Mouse (Mus musculus) stomach, embryonic 15.5 days (tissue): ENCODE measurements around the gene Ppm1l. TPM values are rescaled to one million over a fixed set of nuclear protein-coding genes. Genes with fewer than 3 reads are reported as not detected.
"Not testable (repeated sequence)": the region's sequence is repeated elsewhere in the genome, so short reads cannot be mapped to it uniquely, and the experiment has no call there.

Source experiments
- ATAC-seq: fragments of 200-750 bp; cut with Nextera tagmentation; 2 replicates; pipeline ENCODE4 v1.8.0; 2017; ENCODE audit warnings: low read depth, moderate number of reproducible peaks, moderate TSS enrichment; ENCODE audit not compliant: insufficient read depth, low FRiP score
- H3K27ac ChIP-seq: fragments of 300-500 bp; sonication (generic); 2 replicates; pipeline ENCODE4 v1.5.1; 2015; ENCODE audit warnings: mild to moderate bottlenecking, inconsistent platforms
- H3K27me3 ChIP-seq: fragments of 300-500 bp; sonication (generic); replicated peaks from 2 replicates; pipeline ENCODE4 v1.6.1; 2015; ENCODE audit warnings: inconsistent platforms
- H3K36me3 ChIP-seq: fragments of 300-500 bp; sonication (generic); 2 replicates; pipeline ENCODE4 v1.6.1; 2015; ENCODE audit warnings: inconsistent platforms
- H3K4me1 ChIP-seq: fragments of 300-500 bp; sonication (generic); 2 replicates; pipeline ENCODE4 v1.6.1; 2015; ENCODE audit warnings: inconsistent platforms
- H3K4me2 ChIP-seq: fragments of 300-500 bp; sonication (generic); 2 replicates; pipeline ENCODE4 v1.6.1; 2015; ENCODE audit warnings: mild to moderate bottlenecking, inconsistent platforms
- H3K4me3 ChIP-seq: fragments of 300-500 bp; sonication (generic); replicated peaks from 2 replicates; pipeline ENCODE4 v1.5.1; 2015; ENCODE audit warnings: inconsistent platforms
- H3K9ac ChIP-seq: fragments of 300-500 bp; sonication (generic); 2 replicates; pipeline ENCODE4 v1.6.1; 2015; ENCODE audit warnings: inconsistent platforms
- H3K9me3 ChIP-seq: fragments of 300-500 bp; sonication (generic); 2 replicates; pipeline ENCODE4 v1.6.1; 2016; ENCODE audit warnings: inconsistent platforms
- WGBS: fragments of 180-500 bp; shearing (Covaris S2); methylation state at CpG from one replicate; pipeline ENCODE4 v1.1.7; 2015; 5-methylcytosine and 5-hydroxymethylcytosine counted together
- polyA plus RNA-seq: library from polyadenylated mRNA; unstranded; fragments of >200 nt; fragmentation: Nextera tagmentation; extraction: Ambion mirVana; gene quantifications from 2 replicates; pipeline ENCODE4 v1.2.1, GENCODE M21; 2015

The Ppm1l gene
- polyA plus RNA-seq, 1 experiment from 2014 or later = 8.5 TPM

DNA sequence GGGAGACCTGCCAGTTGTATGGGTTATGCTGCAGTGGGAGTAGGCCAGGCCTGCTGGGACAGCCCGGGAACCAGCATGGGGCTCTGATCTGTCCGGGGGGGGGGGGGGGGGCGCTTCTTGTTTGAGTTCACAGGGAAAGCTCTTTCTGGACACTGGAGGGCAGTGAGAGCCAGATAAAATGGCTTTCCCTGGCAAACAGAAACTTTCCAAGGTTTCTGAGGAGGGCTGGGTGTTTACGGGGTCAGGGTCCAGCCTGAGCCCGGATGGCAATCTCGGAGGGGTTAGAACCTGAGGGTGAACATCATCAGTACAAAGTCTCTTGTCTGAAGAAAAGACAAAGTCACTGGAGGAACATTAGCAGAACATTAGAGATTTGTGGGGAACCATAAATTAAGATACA is 246.7 kb downstream of the Ppm1l start:
- no peak for ATAC-seq
- no peaks in the 10 kb centered on the region for H3K9me3 ChIP-seq
- no peak overlapping the region for H3K4me2 ChIP-seq
- no peaks in the 10 kb centered on the region for H3K27me3 ChIP-seq
- H3K27ac ChIP-seq = no peak overlapping the region
- H3K4me3 ChIP-seq = no peak overlapping the region
- H3K4me1 ChIP-seq = peaks cover 1% of the 10 kb centered on the region; the same call in 1 of the 2 replicates
- 79% methylated on average over 5 of the region's 6 CpGs for WGBS
- H3K9ac ChIP-seq = no peak overlapping the region
- H3K36me3 ChIP-seq = no peaks in the 10 kb centered on the region

DNA sequence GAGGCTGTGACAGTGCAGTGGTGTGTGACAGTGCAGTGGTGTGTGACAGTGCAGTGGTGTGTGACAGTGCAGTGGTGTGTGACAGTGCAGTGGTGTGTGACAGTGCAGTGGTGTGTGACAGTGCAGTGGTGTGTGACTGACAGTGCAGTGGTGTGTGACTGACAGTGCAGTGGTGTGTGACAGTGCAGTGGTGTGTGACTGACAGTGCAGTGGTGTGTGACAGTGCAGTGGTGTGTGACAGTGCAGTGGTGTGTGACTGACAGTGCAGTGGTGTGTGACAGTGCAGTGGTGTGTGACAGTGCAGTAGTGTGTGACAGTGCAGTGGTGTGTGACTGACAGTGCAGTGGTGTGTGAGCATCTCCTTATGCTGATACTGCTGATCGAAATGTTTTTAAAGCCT is 248.9 kb downstream of the Ppm1l start:
- H3K9me3 ChIP-seq, H3K4me2 ChIP-seq, H3K36me3 ChIP-seq, ATAC-seq, H3K4me1 ChIP-seq, H3K27me3 ChIP-seq, H3K27ac ChIP-seq, H3K4me3 ChIP-seq, H3K9ac ChIP-seq: not testable (repeated sequence)
- 97% methylated on average over 1 of the region's 1 CpGs for WGBS

DNA sequence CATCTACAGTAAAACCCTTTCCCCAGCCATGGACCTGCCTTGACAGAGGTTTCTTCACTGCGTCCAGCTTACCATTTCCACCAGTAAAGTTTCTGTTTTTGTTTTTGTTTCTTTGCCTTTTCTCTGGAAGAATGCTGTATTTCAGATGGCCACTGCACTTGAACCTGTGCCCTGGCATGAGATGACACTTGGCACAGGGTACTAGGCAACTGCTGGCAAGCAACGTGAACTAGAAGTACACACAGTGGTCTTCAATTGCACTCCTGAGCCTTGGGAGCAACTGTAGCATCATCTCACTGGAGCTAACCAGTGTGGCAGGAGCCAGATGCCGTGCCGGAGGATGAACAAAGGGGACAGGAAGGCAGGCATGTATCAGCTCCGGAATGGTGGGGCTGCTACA is 255.9 kb downstream of the Ppm1l start:
- Histone ChIP-seq H3K4me3 (no peak overlapping the region), H3K27ac (no peak overlapping the region), H3K36me3 (no peaks in the 10 kb centered on the region), H3K4me1 (no peaks in the 10 kb centered on the region), H3K27me3 (no peaks in the 10 kb centered on the region), H3K4me2 (no peak overlapping the region), H3K9me3 (no peaks in the 10 kb centered on the region), H3K9ac (no peak overlapping the region)
- ATAC-seq = no peak
- WGBS = 92% methylated on average over 5 of the region's 5 CpGs

DNA sequence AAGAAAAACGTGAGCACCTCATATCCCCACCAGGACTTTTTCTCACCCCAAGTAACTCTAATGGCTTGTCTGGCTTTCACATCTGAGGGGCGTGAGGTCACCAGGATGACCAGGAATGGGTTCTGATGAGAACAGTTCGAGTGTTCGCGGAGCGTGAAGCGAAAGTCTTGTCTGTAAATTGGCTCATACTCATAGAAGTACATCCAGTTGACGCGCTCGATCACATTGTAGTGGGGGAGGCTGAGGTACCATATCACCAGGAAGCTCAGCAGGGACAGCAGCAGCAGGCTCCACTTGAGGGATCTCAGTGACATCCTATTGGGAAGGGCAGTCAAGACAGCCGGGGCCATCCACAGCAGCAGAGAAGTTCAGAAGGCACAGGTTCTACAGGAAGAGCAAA is 258.9 kb downstream of the Ppm1l start:
- no peak overlapping the region for H3K9ac ChIP-seq
- no peak overlapping the region for H3K4me3 ChIP-seq
- no peaks in the 10 kb centered on the region for H3K27me3 ChIP-seq
- H3K4me2 ChIP-seq = no peak overlapping the region
- WGBS = 92% methylated on average over 11 of the region's 11 CpGs
- no peaks in the 10 kb centered on the region for H3K4me1 ChIP-seq
- H3K9me3 ChIP-seq = no peaks in the 10 kb centered on the region
- H3K36me3 ChIP-seq = no peaks in the 10 kb centered on the region
- ATAC-seq = no peak
- H3K27ac ChIP-seq = no peak overlapping the region

DNA sequence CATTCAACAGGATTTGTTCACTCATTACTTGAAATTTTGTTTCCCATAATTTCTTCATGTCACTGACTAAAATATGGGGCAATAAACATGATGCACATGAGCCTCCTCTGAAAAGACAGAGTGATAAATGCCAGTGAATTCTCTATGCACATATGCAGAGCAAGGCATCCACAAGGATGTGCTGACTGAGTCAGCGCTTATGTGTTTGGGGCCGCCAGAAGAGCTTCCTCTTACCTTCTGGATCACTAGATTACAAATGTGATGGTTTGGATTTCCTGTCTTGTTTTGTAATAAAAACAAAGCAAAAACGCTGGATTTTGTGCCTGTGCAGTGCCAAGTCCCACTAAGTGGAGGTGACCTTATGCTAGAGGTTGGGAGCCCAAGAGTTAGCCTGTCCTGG is 260.1 kb downstream of the Ppm1l start:
- Histone ChIP-seq H3K9ac (no peak overlapping the region), H3K4me2 (no peak overlapping the region), H3K9me3 (no peaks in the 10 kb centered on the region), H3K27ac (no peak overlapping the region), H3K27me3 (no peaks in the 10 kb centered on the region), H3K4me1 (no peaks in the 10 kb centered on the region), H3K36me3 (no peaks in the 10 kb centered on the region), H3K4me3 (no peak overlapping the region)
- no peak for ATAC-seq
- 70% methylated on average over 3 of the region's 3 CpGs for WGBS

DNA sequence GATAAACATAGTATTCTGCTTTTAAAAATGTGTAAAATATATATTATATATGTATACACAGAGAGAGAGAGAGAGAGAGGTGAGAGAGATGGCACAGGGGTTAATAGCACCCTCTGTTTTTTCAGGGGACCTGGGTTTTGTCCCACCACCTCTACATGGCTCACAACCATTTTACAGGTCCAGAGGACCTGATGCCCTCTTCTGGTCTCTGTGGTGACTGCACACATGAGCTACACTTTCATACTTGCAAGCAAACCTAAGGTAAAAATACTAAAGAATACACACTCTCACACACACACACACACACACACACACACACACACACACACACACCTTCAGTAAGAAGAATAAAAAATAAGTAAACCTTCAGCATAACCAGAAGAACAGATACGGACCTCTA is 262.1 kb downstream of the Ppm1l start:
- no peak overlapping the region for H3K27ac ChIP-seq
- H3K27me3 ChIP-seq = no peaks in the 10 kb centered on the region
- H3K4me1 ChIP-seq = no peaks in the 10 kb centered on the region
- H3K4me3 ChIP-seq = no peak overlapping the region
- 87% methylated on average over 1 of the region's 1 CpGs for WGBS
- no peaks in the 10 kb centered on the region for H3K9me3 ChIP-seq
- H3K9ac ChIP-seq = no peak overlapping the region
- H3K4me2 ChIP-seq = no peak overlapping the region
- ATAC-seq = no peak
- H3K36me3 ChIP-seq = no peaks in the 10 kb centered on the region

DNA sequence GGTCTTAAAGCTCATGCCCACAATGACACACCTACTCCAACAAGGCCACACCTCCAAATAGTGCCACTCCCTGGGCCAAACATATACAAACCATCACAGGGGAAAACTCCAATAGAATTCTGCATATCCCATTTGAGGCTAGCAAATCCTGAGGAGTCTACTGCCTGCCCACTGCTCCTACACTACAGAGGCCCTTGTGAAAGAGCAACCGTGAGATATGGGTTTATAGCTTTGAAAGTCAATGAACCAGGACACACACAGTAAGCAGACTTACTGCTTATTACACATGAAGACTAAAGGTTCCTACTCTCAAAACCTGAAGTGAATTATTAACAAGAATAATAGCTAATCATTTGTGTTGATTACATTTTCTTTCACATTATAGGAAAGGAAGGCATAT is 267.1 kb downstream of the Ppm1l start:
- Histone ChIP-seq H3K9ac (no peak overlapping the region), H3K36me3 (no peaks in the 10 kb centered on the region), H3K27me3 (no peaks in the 10 kb centered on the region), H3K27ac (no peak overlapping the region), H3K4me1 (no peaks in the 10 kb centered on the region), H3K4me2 (no peak overlapping the region), H3K9me3 (no peaks in the 10 kb centered on the region), H3K4me3 (no peak overlapping the region)
- WGBS = 86% methylated on average over 1 of the region's 1 CpGs
- ATAC-seq = no peak

DNA sequence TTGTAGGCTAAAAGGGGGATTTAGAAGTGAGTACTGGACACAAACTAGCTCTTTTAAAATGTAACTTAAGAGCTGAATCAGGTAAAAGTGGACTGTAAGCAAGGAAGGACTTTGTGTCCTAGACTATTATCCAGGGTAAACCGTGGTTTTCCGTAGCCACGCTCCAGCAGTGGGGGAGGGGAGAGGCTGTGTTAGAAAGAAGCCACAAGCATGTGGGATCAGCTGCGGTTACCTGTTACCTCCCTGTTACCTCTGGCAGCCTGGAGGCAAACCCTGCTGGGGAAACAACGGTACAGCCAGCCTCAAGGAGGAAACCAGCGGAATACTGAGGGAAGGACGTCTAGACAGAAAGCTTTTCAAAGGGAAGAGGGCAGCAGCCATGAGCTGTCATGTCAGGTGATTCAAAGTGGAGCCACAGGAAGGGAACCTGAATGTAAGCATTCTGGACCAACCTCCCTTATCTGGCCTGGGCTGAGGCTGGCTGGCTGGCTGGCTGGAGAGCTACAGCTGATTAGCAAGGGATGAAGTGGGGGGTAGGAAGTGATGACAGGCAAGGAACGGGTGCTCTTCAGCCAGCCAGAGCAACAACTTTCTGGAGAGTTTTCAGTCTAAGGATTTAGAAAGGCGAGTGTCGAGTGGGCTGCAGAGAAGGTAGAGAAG is 271.6 kb downstream of the Ppm1l start:
- 41% methylated on average over 10 of the region's 10 CpGs for WGBS
- ATAC-seq = no peak

DNA sequence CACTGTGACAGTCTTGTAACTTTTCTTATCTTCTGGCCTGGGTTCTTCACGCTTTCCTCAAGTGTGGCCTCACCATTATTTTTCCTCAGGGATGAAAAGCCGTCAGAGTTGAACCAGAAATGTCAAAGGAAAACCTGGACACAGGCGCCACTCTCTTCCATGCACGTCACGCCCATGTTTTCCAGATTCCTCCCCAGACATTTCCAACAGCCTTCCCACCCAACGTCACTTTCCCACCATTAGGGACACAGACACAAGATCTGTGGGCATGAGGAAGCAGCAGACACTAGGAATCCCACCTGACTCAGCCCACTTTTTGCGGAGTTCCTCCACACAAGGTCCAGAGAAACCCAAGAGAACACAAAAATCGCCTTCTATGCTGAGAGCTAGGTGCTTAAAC is 276.8 kb downstream of the Ppm1l start:
- H3K27me3 ChIP-seq = no peaks in the 10 kb centered on the region
- no peak overlapping the region for H3K4me3 ChIP-seq
- WGBS = 86% methylated on average over 8 of the region's 8 CpGs
- H3K36me3 ChIP-seq = no peaks in the 10 kb centered on the region
- ATAC-seq = no peak
- H3K9me3 ChIP-seq = no peaks in the 10 kb centered on the region
- H3K9ac ChIP-seq = no peak overlapping the region
- no peak overlapping the region for H3K4me2 ChIP-seq
- H3K27ac ChIP-seq = no peak overlapping the region
- H3K4me1 ChIP-seq = no peaks in the 10 kb centered on the region

More for the DNA sequence above, 271.6 kb downstream of the Ppm1l start:
- H3K27ac ChIP-seq = no peak overlapping the region
- H3K4me3 ChIP-seq = no peak overlapping the region
- H3K9me3 ChIP-seq = no peaks in the 10 kb centered on the region
- H3K4me2 ChIP-seq = no peak overlapping the region
- no peaks in the 10 kb centered on the region for H3K36me3 ChIP-seq
- H3K4me1 ChIP-seq = no peaks in the 10 kb centered on the region
- H3K27me3 ChIP-seq = no peaks in the 10 kb centered on the region
- no peak overlapping the region for H3K9ac ChIP-seq

DNA sequence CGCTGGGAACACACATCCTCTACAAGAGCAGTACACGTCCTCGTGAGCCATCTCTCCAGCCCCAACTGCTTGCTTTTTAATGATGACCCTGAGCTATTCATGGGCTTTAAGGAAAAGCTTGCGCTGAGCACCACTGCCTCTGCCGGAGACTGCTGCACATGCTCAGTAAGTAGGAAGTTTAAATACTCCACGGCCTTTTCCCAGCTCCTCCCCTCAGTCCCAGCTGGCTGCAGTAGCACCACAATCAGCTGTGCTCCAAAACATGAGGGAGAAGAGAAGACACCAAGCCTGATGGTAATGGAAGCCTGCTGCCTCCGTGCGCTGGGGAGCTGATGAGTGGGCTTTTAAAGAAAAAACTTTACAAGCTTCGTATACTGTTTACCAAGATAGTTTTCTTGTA is 277.4 kb downstream of the Ppm1l start:
- Histone ChIP-seq H3K27me3 (no peaks in the 10 kb centered on the region), H3K36me3 (no peaks in the 10 kb centered on the region), H3K4me2 (no peak overlapping the region), H3K4me1 (0 out of 2 replicates have a peak, but pooled peaks cover 1% of the 10 kb centered on the region), H3K27ac (no peak overlapping the region), H3K4me3 (no peak overlapping the region), H3K9ac (no peak overlapping the region), H3K9me3 (no peaks in the 10 kb centered on the region)
- 69% methylated on average over 9 of the region's 9 CpGs for WGBS
- no peak for ATAC-seq

DNA sequence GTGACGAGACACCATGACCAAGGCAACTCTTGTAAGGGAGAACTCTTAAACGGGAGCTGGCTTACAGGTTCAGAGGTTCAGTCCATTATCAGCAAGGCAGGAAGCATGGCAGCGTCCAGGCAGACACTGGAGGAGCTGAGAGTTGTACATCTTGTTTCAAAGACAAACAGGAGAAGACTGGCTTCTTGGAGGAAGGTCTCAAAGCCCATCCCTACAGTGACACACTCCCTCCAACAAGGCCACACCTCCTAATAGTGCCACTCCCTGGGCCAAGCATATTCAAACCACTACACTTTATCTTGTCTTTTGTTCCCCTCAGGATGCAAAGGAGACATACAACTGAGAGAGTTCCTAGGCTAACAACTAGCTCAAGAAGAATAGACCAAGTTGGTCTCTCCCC is 279.5 kb downstream of the Ppm1l start:
- Histone ChIP-seq H3K4me3 (no peak overlapping the region), H3K27me3 (no peaks in the 10 kb centered on the region), H3K27ac (no peak overlapping the region), H3K9ac (no peak overlapping the region), H3K4me2 (no peak overlapping the region), H3K9me3 (no peaks in the 10 kb centered on the region), H3K36me3 (no peaks in the 10 kb centered on the region), H3K4me1 (peaks cover 5% of the 10 kb centered on the region; the same call in 1 of the 2 replicates)
- WGBS = 76% methylated on average over 3 of the region's 3 CpGs
- ATAC-seq = no peak

DNA sequence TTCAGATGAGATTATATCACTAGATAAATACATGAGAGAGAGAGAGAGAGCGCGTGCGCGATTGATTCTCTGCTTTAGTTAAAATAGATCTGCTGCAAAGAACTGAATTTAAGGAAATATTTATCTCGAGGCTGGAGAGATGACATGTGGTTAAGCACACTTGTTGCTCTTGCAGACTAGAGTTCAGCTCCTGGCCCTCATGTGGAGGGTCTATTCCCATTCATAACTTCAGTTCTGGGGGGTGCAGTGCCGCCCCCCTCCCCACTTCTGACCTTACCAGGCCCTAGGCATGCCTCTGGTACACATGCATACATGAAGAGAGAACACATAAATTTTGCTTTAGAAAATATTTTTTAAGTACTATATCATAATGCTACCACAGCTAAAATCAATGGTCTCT is 280.6 kb downstream of the Ppm1l start:
- H3K4me3 ChIP-seq = peak overlapping the region; percentile 71; the same call in 1 of the 2 replicates
- H3K9me3 ChIP-seq = no peaks in the 10 kb centered on the region
- 82% methylated on average over 6 of the region's 6 CpGs for WGBS
- H3K36me3 ChIP-seq = no peaks in the 10 kb centered on the region
- no peak overlapping the region for H3K9ac ChIP-seq
- H3K4me2 ChIP-seq = peak overlapping the region; percentile 86; the same call in 1 of the 2 replicates
- ATAC-seq = no peak
- H3K27ac ChIP-seq = no peak overlapping the region
- no peaks in the 10 kb centered on the region for H3K27me3 ChIP-seq
- H3K4me1 ChIP-seq = peaks cover 5% of the 10 kb centered on the region; the same call in 1 of the 2 replicates

DNA sequence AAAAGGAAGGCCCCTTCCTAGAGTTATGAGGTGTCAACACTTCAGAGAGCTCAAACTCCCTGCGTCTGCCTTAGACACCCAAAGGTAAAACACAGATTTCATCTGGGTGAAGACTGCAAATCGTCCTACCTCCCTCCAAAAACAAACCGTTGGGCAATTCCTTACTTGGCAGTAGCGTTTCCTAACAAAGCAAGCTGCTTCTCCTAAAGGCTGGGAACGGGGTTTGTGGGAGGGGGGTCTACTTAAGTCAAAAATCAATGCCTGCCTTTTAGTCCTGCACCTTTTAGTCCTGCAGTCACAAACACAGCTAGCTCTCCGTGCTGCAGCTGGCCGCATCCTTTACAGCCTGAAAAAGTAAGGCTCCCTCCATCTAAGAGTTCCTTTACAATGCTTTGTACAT is 281.2 kb downstream of the Ppm1l start:
- Histone ChIP-seq H3K9ac (no peak overlapping the region), H3K27ac (peak overlapping the region; percentile 40; the same call in 1 of the 2 replicates), H3K4me3 (peak overlapping the region; percentile 71), H3K36me3 (no peaks in the 10 kb centered on the region), H3K27me3 (no peaks in the 10 kb centered on the region), H3K4me1 (peaks cover 5% of the 10 kb centered on the region; the same call in 1 of the 2 replicates), H3K9me3 (no peaks in the 10 kb centered on the region), H3K4me2 (peak overlapping the region; percentile 86)
- WGBS = 12% methylated on average over 7 of the region's 7 CpGs
- ATAC-seq = no peak
